Comparison of ENCODE assay signal across 23 mouse cellular contexts in the genomic region with DNA sequence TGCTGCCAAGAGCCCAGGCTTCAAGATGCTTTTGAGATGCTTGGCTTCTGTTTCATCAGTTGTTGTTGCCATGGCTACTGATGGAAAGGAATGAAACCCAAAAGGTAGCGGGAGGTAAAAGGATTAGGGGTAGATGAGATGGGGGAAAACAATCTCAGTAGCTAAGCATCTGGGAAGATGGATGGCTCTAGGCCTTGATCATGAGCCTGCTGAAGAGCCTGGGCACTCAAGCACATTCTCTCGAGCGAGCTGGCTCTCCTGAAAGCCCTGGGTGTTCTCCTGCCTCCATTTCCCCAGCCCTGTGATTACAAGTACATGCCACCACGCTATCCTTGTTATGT.
A peak's percentile ranks its signal among the peaks of the same experiment; 100 is the strongest.
DNase-seq lines count a peak whose midpoint lies in the region; ATAC-seq lines count a peak whose summit lies in the region.
"Had no signal": no experiment of that assay in that cellular context is flagged by ENCODE, and none has a peak within 500 bp of the region (broad histone marks: within the 10 kb centered on the region; RNA-seq: fewer than 3 reads in every experiment).

No protein-coding gene starts in this region.

- no peak overlapping the region for H3K4me3 ChIP-seq in hindbrain, embryonic 13.5 days
- no peak overlapping the region for H3K4me3 ChIP-seq in hindbrain, embryonic 16.5 days (ENCODE audit: low read length)
- H3K4me3 ChIP-seq in midbrain, embryonic 11.5 days (ENCODE audit: low read depth, low read length), result no peak overlapping the region
- no peak overlapping the region for H3K4me3 ChIP-seq in midbrain, embryonic 10.5 days
- H3K4me3 ChIP-seq in midbrain, embryonic 12.5 days, result no peak overlapping the region
- H3K4me3 ChIP-seq in neural tube, embryonic 14.5 days (ENCODE audit: low read depth, low read length), result no peak overlapping the region
- H3K4me3 ChIP-seq in heart, embryonic 11.5 days (ENCODE audit: low read depth, low read length), result no peak overlapping the region
- H3K4me3 ChIP-seq: heart, embryonic 12.5 days; limb, embryonic 12.5 days; liver, embryonic 12.5 days had no signal

- peak; percentile 81 for ATAC-seq in hindbrain, embryonic 13.5 days (ENCODE audit: low FRiP score)
- no peak; the same call in none of the 2 replicates for ATAC-seq in hindbrain, embryonic 16.5 days
- ATAC-seq in midbrain, embryonic 11.5 days (ENCODE audit: low FRiP score), result peak; percentile 50; the same call in 1 of the 2 replicates
- peak; percentile 68 for ATAC-seq in midbrain, embryonic 12.5 days (ENCODE audit: low FRiP score, low read depth)
- ATAC-seq in neural tube, embryonic 14.5 days (ENCODE audit: low read depth), result peak; percentile 28; the same call in 1 of the 2 replicates
- ATAC-seq in heart, embryonic 11.5 days (replicated peaks; ENCODE audit: insufficient number of reproducible peaks, low FRiP score, low TSS enrichment), result no peak
- ATAC-seq: liver, embryonic 12.5 days; Patski had no signal

- H3K4me1 ChIP-seq in hindbrain, embryonic 13.5 days (replicated peaks), result peaks cover 12% of the 10 kb centered on the region
- peaks cover 7% of the 10 kb centered on the region for H3K4me1 ChIP-seq in hindbrain, embryonic 16.5 days (ENCODE audit: control insufficient read depth, insufficient read depth, low read depth, low read length)
- H3K4me1 ChIP-seq in midbrain, embryonic 11.5 days (ENCODE audit: control insufficient read depth, insufficient read depth, low read length), result peaks cover 2% of the 10 kb centered on the region; the same call in 1 of the 2 replicates
- H3K4me1 ChIP-seq in midbrain, embryonic 10.5 days, result peaks cover 11% of the 10 kb centered on the region
- H3K4me1 ChIP-seq in midbrain, embryonic 12.5 days, result peaks cover 7% of the 10 kb centered on the region; the same call in 1 of the 2 replicates
- no peaks in the 10 kb centered on the region for H3K4me1 ChIP-seq in neural tube, embryonic 14.5 days (ENCODE audit: control insufficient read depth, insufficient read depth, low read length)
- no peaks in the 10 kb centered on the region for H3K4me1 ChIP-seq in heart, embryonic 11.5 days (ENCODE audit: control insufficient read depth, insufficient read depth, low read length)
- H3K4me1 ChIP-seq: heart, embryonic 12.5 days; limb, embryonic 12.5 days; liver, embryonic 12.5 days had no signal

- H3K27ac ChIP-seq in hindbrain, embryonic 13.5 days, result peak overlapping the region; percentile 62
- H3K27ac ChIP-seq in hindbrain, embryonic 16.5 days (ENCODE audit: low read depth, low read length), result no peak overlapping the region; the same call in none of the 2 replicates
- peak overlapping the region; percentile 36; the same call in 1 of the 2 replicates for H3K27ac ChIP-seq in midbrain, embryonic 11.5 days (ENCODE audit: low read depth, low read length)
- no peak overlapping the region; the same call in 1 of the 2 replicates for H3K27ac ChIP-seq in midbrain, embryonic 10.5 days (replicated peaks)
- H3K27ac ChIP-seq in midbrain, embryonic 12.5 days (replicated peaks), result peak overlapping the region; percentile 40; the same call in 1 of the 2 replicates
- H3K27ac ChIP-seq in neural tube, embryonic 14.5 days (ENCODE audit: low read depth, low read length), result no peak overlapping the region
- no peak overlapping the region for H3K27ac ChIP-seq in heart, embryonic 11.5 days (ENCODE audit: low read depth, low read length)
- H3K27ac ChIP-seq: kidney, postnatal 0 days; limb, embryonic 12.5 days; liver, embryonic 12.5 days had no signal

- peak; percentile 84 for DNase-seq in midbrain, embryonic 11.5 days (ENCODE audit: low spot score, missing footprints)
- no peak for DNase-seq in midbrain, embryonic 10.5 days (ENCODE audit: low spot score)
- DNase-seq in adrenal gland, postnatal 10 days, result no peak
- DNase-seq: B cell, adult 2 months; cerebellum, adult 11 months; cerebellum, adult 9-11 months; heart, postnatal 10 days; kidney, adult 11 months; lung, adult 18-20 months; lung, postnatal 10 days; thymus, postnatal 14 days had no signal

- H3K36me3 ChIP-seq in hindbrain, embryonic 13.5 days, result no peaks in the 10 kb centered on the region
- H3K36me3 ChIP-seq in hindbrain, embryonic 16.5 days (ENCODE audit: control insufficient read depth, insufficient read depth, low read length), result no peaks in the 10 kb centered on the region
- H3K36me3 ChIP-seq in midbrain, embryonic 11.5 days (ENCODE audit: control insufficient read depth, insufficient read depth, low read length), result no peaks in the 10 kb centered on the region
- no peaks in the 10 kb centered on the region for H3K36me3 ChIP-seq in midbrain, embryonic 10.5 days
- no peaks in the 10 kb centered on the region for H3K36me3 ChIP-seq in midbrain, embryonic 12.5 days
- no peaks in the 10 kb centered on the region for H3K36me3 ChIP-seq in neural tube, embryonic 14.5 days (ENCODE audit: control insufficient read depth, insufficient read depth, low read length)
- no peaks in the 10 kb centered on the region for H3K36me3 ChIP-seq in heart, embryonic 11.5 days (ENCODE audit: control insufficient read depth, insufficient read depth, low read length)
- H3K36me3 ChIP-seq: G1E; heart, embryonic 12.5 days; limb, embryonic 12.5 days; liver, embryonic 12.5 days had no signal

- no peaks in the 10 kb centered on the region for H3K9me3 ChIP-seq in hindbrain, embryonic 13.5 days
- no peaks in the 10 kb centered on the region for H3K9me3 ChIP-seq in hindbrain, embryonic 16.5 days (ENCODE audit: control insufficient read depth, low read length)
- H3K9me3 ChIP-seq in midbrain, embryonic 11.5 days (ENCODE audit: control insufficient read depth, low read length), result no peaks in the 10 kb centered on the region
- no peaks in the 10 kb centered on the region for H3K9me3 ChIP-seq in midbrain, embryonic 10.5 days (replicated peaks)
- no peaks in the 10 kb centered on the region for H3K9me3 ChIP-seq in midbrain, embryonic 12.5 days
- H3K9me3 ChIP-seq in neural tube, embryonic 14.5 days (ENCODE audit: control insufficient read depth, low read length), result no peaks in the 10 kb centered on the region
- H3K9me3 ChIP-seq in heart, embryonic 11.5 days (replicated peaks; ENCODE audit: control insufficient read depth, low read length), result no peaks in the 10 kb centered on the region
- H3K9me3 ChIP-seq: G1E; heart, embryonic 12.5 days; limb, embryonic 12.5 days; liver, embryonic 12.5 days had no signal

- WGBS in hindbrain, embryonic 13.5 days, result 44% methylated on average over 4 of the region's 4 CpGs
- WGBS in hindbrain, embryonic 16.5 days, result 36% methylated on average over 4 of the region's 4 CpGs
- WGBS in midbrain, embryonic 11.5 days, result 48% methylated on average over 4 of the region's 4 CpGs
- 68% methylated on average over 4 of the region's 4 CpGs for WGBS in midbrain, embryonic 10.5 days
- WGBS in midbrain, embryonic 12.5 days, result 46% methylated on average over 4 of the region's 4 CpGs
- WGBS in neural tube, embryonic 14.5 days, result 69% methylated on average over 4 of the region's 4 CpGs
- 72% methylated on average over 4 of the region's 4 CpGs for WGBS in heart, embryonic 11.5 days (ENCODE audit: insufficient replicate concordance)

- H3K4me2 ChIP-seq in hindbrain, embryonic 13.5 days, result no peak overlapping the region
- no peak overlapping the region for H3K4me2 ChIP-seq in hindbrain, embryonic 16.5 days (ENCODE audit: low read length)
- H3K4me2 ChIP-seq in midbrain, embryonic 11.5 days, result no peak overlapping the region
- 0 out of 2 replicates have a peak overlapping the region, but pooled peaks have one; percentile 2 for H3K4me2 ChIP-seq in midbrain, embryonic 12.5 days (replicated peaks)
- no peak overlapping the region for H3K4me2 ChIP-seq in neural tube, embryonic 14.5 days (ENCODE audit: low read depth, low read length)
- no peak overlapping the region for H3K4me2 ChIP-seq in heart, embryonic 11.5 days
- H3K4me2 ChIP-seq: heart, embryonic 12.5 days; limb, embryonic 12.5 days; liver, embryonic 12.5 days had no signal

- no peaks in the 10 kb centered on the region for H3K27me3 ChIP-seq in hindbrain, embryonic 13.5 days
- no peaks in the 10 kb centered on the region for H3K27me3 ChIP-seq in hindbrain, embryonic 16.5 days (replicated peaks; ENCODE audit: control insufficient read depth, insufficient read depth, low read length)
- H3K27me3 ChIP-seq in midbrain, embryonic 11.5 days (ENCODE audit: control insufficient read depth, insufficient read depth, low read length), result no peaks in the 10 kb centered on the region
- H3K27me3 ChIP-seq in midbrain, embryonic 10.5 days (ENCODE audit: low read depth, poor library complexity, severe bottlenecking), result no peaks in the 10 kb centered on the region
- no peaks in the 10 kb centered on the region for H3K27me3 ChIP-seq in midbrain, embryonic 12.5 days
- H3K27me3 ChIP-seq in neural tube, embryonic 14.5 days (ENCODE audit: control insufficient read depth, insufficient read depth, low read length), result no peaks in the 10 kb centered on the region
- H3K27me3 ChIP-seq in heart, embryonic 11.5 days (ENCODE audit: control insufficient read depth, insufficient read depth, low read length), result no peaks in the 10 kb centered on the region
- H3K27me3 ChIP-seq: CH12.LX; heart, embryonic 12.5 days; limb, embryonic 12.5 days; liver, embryonic 12.5 days; Patski had no signal

- H3K9ac ChIP-seq in hindbrain, embryonic 13.5 days, result no peak overlapping the region
- H3K9ac ChIP-seq in hindbrain, embryonic 16.5 days (ENCODE audit: low read depth, low read length), result no peak overlapping the region
- H3K9ac ChIP-seq in midbrain, embryonic 11.5 days (ENCODE audit: low read length), result no peak overlapping the region
- no peak overlapping the region for H3K9ac ChIP-seq in midbrain, embryonic 12.5 days (replicated peaks)
- no peak overlapping the region for H3K9ac ChIP-seq in neural tube, embryonic 14.5 days (replicated peaks; ENCODE audit: low read depth, low read length)
- no peak overlapping the region for H3K9ac ChIP-seq in heart, embryonic 11.5 days (ENCODE audit: low read depth, low read length)
- H3K9ac ChIP-seq: heart, embryonic 12.5 days; limb, embryonic 12.5 days; liver, embryonic 12.5 days had no signal

Comparison
In these comparisons a context has a peak if more than half of its experiments do, and no peak if none do; other contexts are left out.
1. ATAC-seq: peak in hindbrain, embryonic 13.5 days (single experiment), midbrain, embryonic 11.5 days (single experiment), midbrain, embryonic 12.5 days (single experiment) and neural tube, embryonic 14.5 days (single experiment); none in hindbrain, embryonic 16.5 days (single experiment) and heart, embryonic 11.5 days (single experiment).
2. H3K27ac ChIP-seq: peak in hindbrain, embryonic 13.5 days (single experiment), midbrain, embryonic 11.5 days (single experiment) and midbrain, embryonic 12.5 days (single experiment); none in hindbrain, embryonic 16.5 days (single experiment), midbrain, embryonic 10.5 days (single experiment), neural tube, embryonic 14.5 days (single experiment) and heart, embryonic 11.5 days (single experiment).